Mouse (Mus musculus) G1E (cell line): ENCODE data around the gene Gm26897. TPM values are rescaled to one million over a fixed set of nuclear protein-coding genes. Genes with fewer than 3 reads are reported as not detected.

Source experiments
- ATAC-seq: 2 replicates; pipeline ENCODE4 v1.8.0; 2016; ENCODE audit warnings: mild to moderate bottlenecking; ENCODE audit not compliant: insufficient number of reproducible peaks, poor library complexity, low FRiP score, severe bottlenecking; ENCODE audit errors: extremely low read depth
- DNase-seq: peaks from one replicate; pipeline ENCODE4 v3.0.0; 2012; ENCODE audit warnings: low spot score
- H3K27me3 ChIP-seq: 2 replicates; pipeline ENCODE4 v1.6.1; 2012; ENCODE audit warnings: mild to moderate bottlenecking, low read length, inconsistent platforms; ENCODE audit not compliant: insufficient read depth
- H3K36me3 ChIP-seq: replicated peaks from 2 replicates; pipeline ENCODE3; 2012; ENCODE audit warnings: mild to moderate bottlenecking, inconsistent platforms
- H3K4me1 ChIP-seq: 2 replicates; pipeline ENCODE4 v1.6.1; 2012; ENCODE audit warnings: low read depth, low read length, inconsistent platforms, mixed read lengths; ENCODE audit not compliant: insufficient read depth
- H3K4me3 ChIP-seq: 2 replicates; pipeline ENCODE4 v1.5.1; 2012; ENCODE audit warnings: low read depth, mild to moderate bottlenecking, inconsistent platforms, low read length, moderate library complexity, mixed read lengths
- H3K9me3 ChIP-seq: replicated peaks from 2 replicates; pipeline ENCODE4 v1.6.1; 2012; ENCODE audit warnings: inconsistent platforms
- CTCF ChIP-seq: IDR thresholded peaks from 2 replicates; pipeline ENCODE4 v1.5.1; 2012; ENCODE audit warnings: low read depth, low read length, inconsistent platforms, mixed read lengths
- GATA1 ChIP-seq: IDR thresholded peaks from 2 replicates; pipeline ENCODE4 v1.6.1; 2012; ENCODE audit warnings: borderline replicate concordance, low read length, inconsistent platforms, mixed read lengths
- GATA2 ChIP-seq: IDR thresholded peaks from 2 replicates; pipeline ENCODE4 v1.6.1; 2012; ENCODE audit warnings: low read depth, low read length, inconsistent platforms, borderline replicate concordance
- POLR2AphosphoS5 ChIP-seq: IDR thresholded peaks from 2 replicates; pipeline ENCODE4 v1.6.1; 2012; ENCODE audit warnings: low read depth, low read length, inconsistent platforms; ENCODE audit not compliant: insufficient replicate concordance
- TAL1 ChIP-seq: conservative IDR thresholded peaks from 2 replicates; pipeline ENCODE4 v1.6.1; 2012; ENCODE audit warnings: low read depth, low read length, inconsistent platforms, mixed read lengths
- polyA plus RNA-seq: library from polyadenylated mRNA; stranded (reverse); fragments of >175 nt; gene quantifications from 2 replicates; pipeline ENCODE4 v1.2.3, GENCODE M21; 2012
- total RNA-seq, 2 experiments: library from RNA; stranded (forward) in 1 of 2; stranded (reverse) in 1 of 2; fragments of 200-1000 nt in 1 of 2; fragments of >200 nt in 1 of 2; fragmentation: Nextera tagmentation in 1 of 2; gene quantifications; 2 replicates each; pipeline ENCODE4 v1.2.3; 2014 to 2017

Gm26897 gene
- total and polyA plus RNA-seq, 3 experiments = not detected

DNA sequence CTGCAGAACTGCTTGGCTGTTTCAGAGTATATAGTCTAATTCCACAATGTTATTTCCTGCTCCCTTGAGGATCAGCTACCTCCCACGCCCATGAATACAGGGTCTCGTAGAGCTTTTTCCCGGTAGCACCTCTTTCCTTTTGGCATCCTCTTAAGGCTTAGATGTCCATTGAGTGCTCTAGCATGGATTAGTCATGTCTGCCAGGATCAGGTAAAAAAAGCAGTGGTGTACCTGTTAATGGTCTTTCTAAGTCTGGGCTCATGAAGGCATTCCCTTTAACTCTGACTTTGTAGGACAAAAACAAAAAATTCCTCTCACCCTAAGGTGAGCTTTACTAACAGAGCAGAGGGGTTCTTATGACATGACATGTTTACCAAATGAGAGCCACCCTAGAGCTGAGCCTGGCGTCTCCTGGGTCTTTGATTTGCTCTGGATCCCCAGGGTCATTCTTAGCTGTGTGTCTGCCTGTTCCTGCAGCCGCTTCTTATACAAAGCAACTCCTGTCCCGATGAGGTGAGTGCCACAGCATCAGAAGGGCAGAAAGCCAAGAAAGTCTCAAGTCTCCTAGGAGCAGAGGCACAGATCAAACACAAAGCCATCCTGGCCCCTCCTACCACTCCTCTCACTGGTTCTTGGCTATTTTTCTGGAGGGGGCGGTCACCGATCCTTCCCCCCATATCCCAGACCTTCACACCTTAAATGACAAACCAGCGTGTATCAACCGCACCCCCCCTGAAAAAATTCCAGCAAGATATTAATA lies 27.2 kb downstream of the Gm26897 start:
- TF ChIP-seq GATA2 = no peak
- no peak for TF ChIP-seq POLR2AphosphoS5
- no peak for TF ChIP-seq CTCF
- no peak for TF ChIP-seq GATA1
- no peak for TF ChIP-seq TAL1
- Histone ChIP-seq H3K4me3 (no peak overlapping the region), H3K9me3 (peaks cover 86% of the 10 kb centered on the region), H3K27me3 (no peaks in the 10 kb centered on the region), H3K4me1 (no peaks in the 10 kb centered on the region), H3K36me3 (no peaks in the 10 kb centered on the region)
- DNase-seq = no peak
- no peak for ATAC-seq

DNA sequence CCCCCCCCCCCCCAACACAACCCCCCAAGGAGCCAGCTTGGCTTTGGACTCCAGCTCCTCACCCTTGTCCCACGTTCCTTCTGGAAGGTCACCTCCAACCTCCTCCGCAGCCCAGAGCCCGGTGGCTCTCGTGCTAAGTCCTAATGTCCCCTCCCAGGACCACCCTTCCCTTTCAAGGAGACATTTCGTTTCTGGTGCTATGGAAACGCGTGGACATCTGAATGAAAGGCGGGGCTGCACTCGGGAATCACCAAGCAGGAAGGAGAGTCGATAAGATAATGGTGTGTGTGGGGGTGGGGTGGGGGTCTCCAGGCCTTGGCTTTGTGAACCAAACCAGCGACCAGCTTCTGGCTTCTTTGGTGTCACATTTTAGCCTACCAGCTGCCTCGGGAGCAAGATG lies 27.9 kb downstream of the Gm26897 start:
- H3K4me3 ChIP-seq = no peak overlapping the region; the same call in 1 of the 2 replicates
- no peak for TF ChIP-seq GATA2
- no peak for TF ChIP-seq CTCF
- TF ChIP-seq POLR2AphosphoS5 = no peak
- no peak for TF ChIP-seq GATA1
- no peak for TF ChIP-seq TAL1
- no peak for ATAC-seq

DNA sequence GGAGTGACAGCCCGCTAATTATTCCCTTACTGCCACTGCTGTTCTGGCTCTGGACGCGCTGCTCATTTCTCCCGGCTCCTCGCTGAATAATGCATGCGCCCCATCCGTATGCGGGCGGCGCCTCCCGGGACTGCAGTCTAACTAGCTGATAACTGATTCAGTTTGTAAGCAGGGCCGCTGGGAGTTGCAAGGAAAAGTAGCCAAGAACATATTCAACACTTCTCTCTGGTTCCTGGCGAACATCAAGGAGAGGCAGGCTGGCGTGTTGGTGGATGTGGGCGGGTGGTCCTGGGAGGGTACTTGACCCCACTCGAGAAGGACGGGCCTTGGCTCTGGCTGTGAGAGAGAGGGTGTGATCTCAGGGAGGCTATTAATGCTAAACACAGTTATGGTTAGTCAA lies 28.4 kb downstream of the Gm26897 start:
- DNase-seq (no peak), ATAC-seq (no peak)
- Histone ChIP-seq H3K4me3 (no peak overlapping the region), H3K27me3 (no peaks in the 10 kb centered on the region), H3K4me1 (no peaks in the 10 kb centered on the region), H3K9me3 (peaks cover 92% of the 10 kb centered on the region), H3K36me3 (no peaks in the 10 kb centered on the region)
- TF ChIP-seq POLR2AphosphoS5 = no peak

More for the DNA sequence above, 27.9 kb downstream of the Gm26897 start:
- no peaks in the 10 kb centered on the region for H3K27me3 ChIP-seq
- DNase-seq = no peak
- H3K36me3 ChIP-seq = no peaks in the 10 kb centered on the region
- H3K9me3 ChIP-seq = peaks cover 88% of the 10 kb centered on the region
- no peaks in the 10 kb centered on the region for H3K4me1 ChIP-seq

DNA sequence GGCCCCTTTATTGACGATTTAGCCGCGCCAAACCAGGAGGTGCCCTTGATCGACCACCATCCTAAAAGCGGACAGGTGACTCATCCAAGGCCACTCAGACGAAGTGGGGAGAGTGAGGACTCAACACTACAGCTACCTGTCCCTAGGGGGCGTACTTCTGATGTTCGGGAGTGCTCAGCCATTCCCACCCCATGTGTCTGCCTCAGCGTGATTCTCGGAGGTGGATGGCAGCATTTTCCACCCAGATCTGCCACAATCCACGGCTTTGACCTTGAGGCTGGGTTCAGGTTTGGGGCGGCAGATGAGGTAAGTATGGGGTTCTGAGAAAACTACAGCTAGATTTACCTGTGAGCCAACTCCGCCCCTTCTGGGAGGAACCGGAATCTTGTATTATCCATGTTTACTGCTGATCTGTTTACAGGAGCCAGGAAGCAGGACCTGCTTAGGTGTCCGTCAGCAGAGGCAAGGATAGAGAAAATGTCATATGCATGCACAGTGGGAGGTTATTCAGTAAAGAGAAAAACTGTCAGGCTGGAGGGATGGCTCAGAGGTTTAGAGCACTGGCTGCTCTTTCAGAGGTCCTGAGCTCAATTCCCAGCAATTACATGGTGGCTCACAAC lies 32.1 kb downstream of the Gm26897 start:
- DNase-seq (no peak), ATAC-seq (no peak)
- TF ChIP-seq GATA1 = no peak
- no peak for TF ChIP-seq POLR2AphosphoS5
- no peak for TF ChIP-seq GATA2
- TF ChIP-seq CTCF = no peak
- no peak for TF ChIP-seq TAL1
- Histone ChIP-seq H3K4me1 (no peaks in the 10 kb centered on the region), H3K27me3 (no peaks in the 10 kb centered on the region), H3K36me3 (no peaks in the 10 kb centered on the region), H3K9me3 (peaks cover 95% of the 10 kb centered on the region), H3K4me3 (no peak overlapping the region)

DNA sequence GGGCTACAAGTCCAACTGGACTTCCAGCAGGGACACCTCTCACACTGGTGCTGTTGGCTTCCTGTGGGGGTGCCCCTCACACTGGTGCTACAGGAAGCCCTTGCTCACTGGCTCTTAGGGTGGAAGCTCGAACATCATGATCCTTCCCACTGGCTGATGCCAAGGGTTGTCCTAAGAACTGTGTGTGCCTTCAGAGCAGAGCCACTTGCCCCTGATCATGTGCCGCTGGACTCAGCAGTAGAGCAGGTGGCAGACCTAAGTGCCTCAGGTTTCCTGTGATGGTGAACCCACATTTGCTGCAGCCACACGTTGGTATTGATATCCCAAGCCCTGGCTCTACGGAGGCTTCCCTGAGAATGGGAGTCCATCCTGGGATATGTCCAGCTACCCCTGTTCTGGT lies 33.0 kb downstream of the Gm26897 start:
- Histone ChIP-seq H3K27me3 (no peaks in the 10 kb centered on the region), H3K36me3 (no peaks in the 10 kb centered on the region), H3K4me3 (no peak overlapping the region), H3K4me1 (no peaks in the 10 kb centered on the region), H3K9me3 (peaks cover 95% of the 10 kb centered on the region)
- DNase-seq (no peak), ATAC-seq (no peak)
- TF ChIP-seq POLR2AphosphoS5 (no peak), GATA1 (no peak), GATA2 (no peak), TAL1 (no peak), CTCF (no peak)

DNA sequence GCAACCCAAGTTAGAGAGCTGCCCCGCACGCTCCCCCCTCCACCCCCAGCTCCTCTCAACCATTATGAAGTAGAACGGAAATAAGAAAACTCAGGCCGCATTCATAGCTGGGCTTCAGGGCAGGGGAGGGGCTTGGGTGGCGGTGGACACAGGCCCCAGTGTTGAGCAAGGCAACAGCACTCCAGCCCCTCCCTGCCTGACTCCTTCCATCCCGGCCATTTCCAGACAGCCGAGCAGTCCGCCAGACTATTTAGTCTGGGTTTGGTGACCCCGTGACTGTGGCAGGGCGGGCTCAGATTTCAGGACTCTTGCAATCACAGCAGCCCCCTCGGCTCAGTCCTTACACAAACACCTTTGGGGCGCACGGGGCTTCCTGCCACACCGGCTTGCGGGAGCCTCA lies 36.5 kb downstream of the Gm26897 start:
- DNase-seq = no peak
- TF ChIP-seq TAL1 (no peak), GATA2 (no peak), POLR2AphosphoS5 (no peak), CTCF (no peak), GATA1 (no peak)
- H3K4me1 ChIP-seq = no peaks in the 10 kb centered on the region
- H3K27me3 ChIP-seq = no peaks in the 10 kb centered on the region
- ATAC-seq = no peak
- H3K9me3 ChIP-seq = peaks cover 94% of the 10 kb centered on the region
- H3K36me3 ChIP-seq = no peaks in the 10 kb centered on the region
- no peak overlapping the region; the same call in 1 of the 2 replicates for H3K4me3 ChIP-seq
